In genomic region chr4:117676903-117677302, GRCm38 (mm10) we compare ENCODE assay signal across 9 mouse cellular contexts. TPM values are rescaled to one million over a fixed set of nuclear protein-coding genes. Genes with fewer than 3 reads are reported as not detected.
DNase-seq lines count a peak whose midpoint lies in the region; ATAC-seq and TF ChIP-seq lines count a peak whose summit lies in the region.
"Had no signal": no experiment of that assay in that cellular context is flagged by ENCODE, and none has a peak within 500 bp of the region (broad histone marks: within the 10 kb centered on the region; RNA-seq: fewer than 3 reads in every experiment).

No protein-coding gene starts in this region.

- no peak overlapping the region for H3K4me2 ChIP-seq in forebrain, embryonic 13.5 days
- no peak overlapping the region for H3K4me2 ChIP-seq in hindbrain, postnatal 0 days (ENCODE audit: low read depth, low read length)

- no peak overlapping the region for H3K9ac ChIP-seq in forebrain, embryonic 13.5 days
- H3K9ac ChIP-seq in hindbrain, postnatal 0 days (replicated peaks; ENCODE audit: low read length), result no peak overlapping the region

- H3K27ac ChIP-seq in forebrain, embryonic 13.5 days, result no peak overlapping the region
- H3K27ac ChIP-seq in hindbrain, postnatal 0 days, result no peak overlapping the region
- H3K27ac ChIP-seq: macrophage had no signal

- H3K9me3 ChIP-seq in forebrain, embryonic 13.5 days (replicated peaks), result no peaks in the 10 kb centered on the region
- no peaks in the 10 kb centered on the region for H3K9me3 ChIP-seq in hindbrain, postnatal 0 days (ENCODE audit: low read length)

- H3K36me3 ChIP-seq in forebrain, embryonic 13.5 days (ENCODE audit: poor library complexity, severe bottlenecking), result peaks cover 84% of the 10 kb centered on the region
- H3K36me3 ChIP-seq in hindbrain, postnatal 0 days (ENCODE audit: insufficient read depth, low read length), result peaks cover 68% of the 10 kb centered on the region

- ATAC-seq in cerebellum, adult (ENCODE audit: insufficient number of reproducible peaks, low FRiP score, low TSS enrichment), result peak; percentile 67; the same call in 1 of the 2 replicates
- ATAC-seq in forebrain, embryonic 13.5 days, result peak; percentile 50
- ATAC-seq in hindbrain, postnatal 0 days, result peak; percentile 66
- ATAC-seq in megakaryocyte-erythroid progenitor cell, adult 5-6 weeks (replicated peaks; ENCODE audit: low FRiP score, low TSS enrichment, poor library complexity, severe bottlenecking), result 0 out of 2 replicates have a peak, but pooled peaks have one; percentile 31
- ATAC-seq in monocyte, adult 5-6 weeks (replicated peaks; ENCODE audit: insufficient number of reproducible peaks, low FRiP score, low TSS enrichment, poor library complexity, severe bottlenecking), result no peak

- H3K4me1 ChIP-seq in forebrain, embryonic 13.5 days, result peaks cover 13% of the 10 kb centered on the region
- peaks cover 3% of the 10 kb centered on the region; the same call in 1 of the 2 replicates for H3K4me1 ChIP-seq in hindbrain, postnatal 0 days (ENCODE audit: insufficient read depth, low read length)

- TF ChIP-seq CTCF in hindbrain, postnatal 0 days (IDR thresholded peaks at IDR 0.05; ENCODE audit: low read depth), result peak; percentile 93

- H3K4me3 ChIP-seq in forebrain, embryonic 13.5 days, result no peak overlapping the region
- no peak overlapping the region for H3K4me3 ChIP-seq in hindbrain, postnatal 0 days (ENCODE audit: low read length)

- WGBS in forebrain, embryonic 13.5 days, result 4% methylated on average over 3 of the region's 3 CpGs
- 3% methylated on average over 3 of the region's 3 CpGs for WGBS in hindbrain, postnatal 0 days

- no peaks in the 10 kb centered on the region for H3K27me3 ChIP-seq in forebrain, embryonic 13.5 days
- no peaks in the 10 kb centered on the region for H3K27me3 ChIP-seq in hindbrain, postnatal 0 days (ENCODE audit: insufficient read depth, low read length)

- peak; percentile 75 for DNase-seq in R1 (ENCODE audit: low read depth, low spot score)
- peak; percentile 92 for DNase-seq in hindbrain, postnatal 0 days (ENCODE audit: low spot score)
- peak; percentile 67 for DNase-seq in left cerebral cortex, adult 11 months (ENCODE audit: low spot score)
- peak; percentile 80 to 88 for DNase-seq in right cerebral cortex, postnatal 10 days (ENCODE audit: low spot score in 2 of 2)

RNA-seq across cellular contexts. Expression of gene Dmap1, which starts 5.2 kb away (rescaled TPM):
- 73.6 and 76.7 TPM in 2 replicates for polyA plus RNA-seq in forebrain, embryonic 13.5 days (2015; fragmentation: Nextera tagmentation; extraction: Ambion mirVana)
- 67.5 and 75.5 TPM in 2 replicates for total RNA-seq in hindbrain, postnatal 0 days (2014; rRNA removed)
- 76.5 and 81.4 TPM in 2 replicates for polyA plus RNA-seq in hindbrain, postnatal 0 days (2015; fragmentation: Nextera tagmentation; extraction: Ambion mirVana)
- 28.2 and 41.6 TPM in 2 replicates for total RNA-seq in megakaryocyte-erythroid progenitor cell, adult 5-6 weeks (2014; fragmentation: Nextera tagmentation)
- total RNA-seq in megakaryocyte-erythroid progenitor cell, adult 5-6 weeks (2017), result 28.0 and 34.6 TPM in 2 replicates
- 18.1 to 30.9 TPM (median 23.9 TPM) in 3 replicates for total RNA-seq in monocyte, adult 5-6 weeks (2017)

RNA-seq across cellular contexts. Expression of gene Gm12845, which starts 47.3 kb away (rescaled TPM):
- not detected in 2 replicates for polyA plus RNA-seq in forebrain, embryonic 13.5 days (2015; fragmentation: Nextera tagmentation; extraction: Ambion mirVana)
- not detected in 2 replicates for total RNA-seq in hindbrain, postnatal 0 days (2014; rRNA removed)
- polyA plus RNA-seq in hindbrain, postnatal 0 days (2015; fragmentation: Nextera tagmentation; extraction: Ambion mirVana), result not detected in 2 replicates
- not detected in 2 replicates for total RNA-seq in megakaryocyte-erythroid progenitor cell, adult 5-6 weeks (2014; fragmentation: Nextera tagmentation)
- not detected in 2 replicates for total RNA-seq in megakaryocyte-erythroid progenitor cell, adult 5-6 weeks (2017)
- not detected in 3 replicates for total RNA-seq in monocyte, adult 5-6 weeks (2017)
- polyA plus RNA-seq: macrophage had no signal
